Mouse (Mus musculus) embryonic stem cell, embryonic (primary cell): ENCODE results near the gene Pls1.

Experiments used
- CTCF ChIA-PET, 4 experiments: fragments of 300-600 bp in 2 of 4; fragments of 350-600 bp in 2 of 4; sonication (Branson Sonifier 250); formaldehyde crosslinking; loops; one replicate each; lab custom pipeline; 2022; ENCODE audit warnings: inconsistent platforms in 2 of 4; lab: Charles Lee
- POLR2A ChIA-PET, 4 experiments: fragments of 300-600 bp in 2 of 4; fragments of 350-600 bp in 2 of 4; sonication (Branson Sonifier 250); formaldehyde crosslinking; loops; one replicate each; lab custom pipeline; 2022; ENCODE audit warnings: antibody characterized with exemption in 4 of 4, inconsistent platforms in 1 of 4; lab: Charles Lee

Gene Pls1

GRCm38 (mm10) chr9:95844825-95845460 lies at the start of gene Pls1:
Pls1 (minus strand) TSS chr9:95845311.
- POLR2A ChIA-PET: interaction anchor here in 3 of 4 experiments (0.6 to 5.1 kb wide), 23 partner anchors 7 to 333 kb away, joined by 3 to 49 read pairs (median 4); partner anchors contain the start of genes U2surp (in 3 of the 3), Atr (in 2 of the 3), Gk5 (in 2 of the 3) and Pcolce2 (in 1 of the 3)
- CTCF ChIA-PET: interaction anchor here in 1 of 4 experiments (0.6 to 1.0 kb wide), 2 partner anchors 11 kb away, joined by 3 read pairs; no protein-coding TSS in a partner anchor

GRCm38 (mm10) chr9:95882751-95883150 lies 37.6 kb upstream of the Pls1 start:
- ChIA-PET CTCF (no interaction called here), POLR2A (interaction anchor here in 2 of 4 experiments (0.6 to 1.6 kb wide), 2 partner anchors 12 to 181 kb away, joined by 3 to 4 read pairs; no protein-coding TSS in a partner anchor)

GRCm38 (mm10) chr9:95878246-95878645 lies 33.1 kb upstream of the Pls1 start:
- POLR2A ChIA-PET: no interaction called here

GRCm38 (mm10) chr9:95858027-95858570 lies 13.0 kb upstream of the Pls1 start:
- POLR2A ChIA-PET: interaction anchor here in 3 of 4 experiments (0.7 to 5.0 kb wide), 12 partner anchors 13 to 346 kb away, joined by 3 to 49 read pairs (median 4); partner anchors contain the start of genes Gk5 (in 1 of the 3), Pls1 (in 1 of the 3) and U2surp (in 1 of the 3)

More at GRCm38 (mm10) chr9:95878246-95878645, 33.1 kb upstream of the Pls1 start:
- CTCF ChIA-PET: no interaction called here

GRCm38 (mm10) chr9:95857414-95858026 lies 12.4 kb upstream of the Pls1 start, which contains the start of gene Atr:
Atr (plus strand) TSS chr9:95857597.
- ChIA-PET POLR2A (interaction anchor here in 3 of 4 experiments (0.6 to 5.0 kb wide), 18 partner anchors 12 to 346 kb away, joined by 3 to 49 read pairs (median 4); partner anchors contain the start of genes Gk5 (in 3 of the 3), Pls1 (in 2 of the 3), U2surp (in 2 of the 3) and Pcolce2 (in 1 of the 3)), CTCF (interaction anchor here in 1 of 4 experiments (0.8 to 1.3 kb wide), 2 partner anchors 149 to 317 kb away, joined by 3 to 4 read pairs; no protein-coding TSS in a partner anchor)

More at GRCm38 (mm10) chr9:95858027-95858570, 13.0 kb upstream of the Pls1 start:
- CTCF ChIA-PET: no interaction called here

- ChIA-PET CTCF (interaction anchor here in 3 of 4 experiments (0.5 to 1.4 kb wide), 7 partner anchors 11 to 1247 kb away, joined by 3 to 4 read pairs (median 3); partner anchors contain the start of gene Pls1 (in 1 of the 3)), POLR2A (interaction anchor here in 2 of 4 experiments (1.1 to 5.0 kb wide), 9 partner anchors 10 to 354 kb away, joined by 3 to 49 read pairs (median 3); partner anchors contain the start of genes Gk5 (in 2 of the 2) and Pls1 (in 2 of the 2))
These were observed 10.9 kb upstream of the Pls1 start for GRCm38 (mm10) chr9:95856004-95856403.

- POLR2A ChIA-PET: interaction anchor here in 3 of 4 experiments (0.5 to 5.0 kb wide), 3 partner anchors 10 to 441 kb away, joined by 3 to 49 read pairs (median 3); partner anchors contain the start of gene Pls1 (in 2 of the 3)
These were observed 9.8 kb upstream of the Pls1 start for GRCm38 (mm10) chr9:95854891-95855290.

GRCm38 (mm10) chr9:95852896-95853295 lies 7.8 kb upstream of the Pls1 start:
- ChIA-PET CTCF (interaction anchor here in 1 of 4 experiments (1.3 kb wide), 1 partner anchor 8 kb away, joined by 3 read pairs; no protein-coding TSS in a partner anchor), POLR2A (interaction anchor here in 1 of 4 experiments (0.6 kb wide), 1 partner anchor 219 kb away, joined by 3 read pairs; no protein-coding TSS in a partner anchor)

More at GRCm38 (mm10) chr9:95854891-95855290, 9.8 kb upstream of the Pls1 start:
- CTCF ChIA-PET: interaction anchor here in 1 of 4 experiments (1.2 kb wide), 1 partner anchor 329 kb away, joined by 3 read pairs; no protein-coding TSS in a partner anchor

- ChIA-PET CTCF (interaction anchor here in 3 of 4 experiments (0.6 to 1.3 kb wide), 5 partner anchors 9 to 190 kb away, joined by 3 to 5 read pairs (median 3); no protein-coding TSS in a partner anchor), POLR2A (interaction anchor here in 1 of 4 experiments (0.5 to 1.3 kb wide), 3 partner anchors 11 to 66 kb away, joined by 3 to 4 read pairs (median 3); no protein-coding TSS in a partner anchor)
These were observed 6.6 kb upstream of the Pls1 start for GRCm38 (mm10) chr9:95851671-95852070.

GRCm38 (mm10) chr9:95845711-95846110 lies 600 bp upstream of the Pls1 start:
- ChIA-PET POLR2A (interaction anchor here in 3 of 4 experiments (0.6 to 5.1 kb wide), 21 partner anchors 8 to 334 kb away, joined by 3 to 49 read pairs (median 4); partner anchors contain the start of genes Atr (in 2 of the 3), Gk5 (in 2 of the 3), U2surp (in 2 of the 3) and Pcolce2 (in 1 of the 3)), CTCF (interaction anchor here in 1 of 4 experiments (1.0 kb wide), 1 partner anchor 11 kb away, joined by 3 read pairs; no protein-coding TSS in a partner anchor)

GRCm38 (mm10) chr9:95839424-95839823 lies 5.7 kb downstream of the Pls1 start:
- ChIA-PET POLR2A (interaction anchor here in 2 of 4 experiments (0.6 kb wide), 2 partner anchors 12 to 265 kb away, joined by 4 read pairs; no protein-coding TSS in a partner anchor), CTCF (no interaction called here)

- ChIA-PET CTCF (no interaction called here), POLR2A (interaction anchor here in 2 of 4 experiments (0.9 to 2.0 kb wide), 4 partner anchors 9 to 86 kb away, joined by 3 to 6 read pairs (median 4); partner anchors contain the start of genes Pls1 (in 1 of the 2) and Trpc1 (in 1 of the 2))
These were observed 9.4 kb downstream of the Pls1 start for GRCm38 (mm10) chr9:95835741-95836140.

GRCm38 (mm10) chr9:95834799-95835198 lies 10.3 kb downstream of the Pls1 start:
- ChIA-PET POLR2A (interaction anchor here in 3 of 4 experiments (0.7 to 2.0 kb wide), 6 partner anchors 10 to 108 kb away, joined by 3 to 6 read pairs (median 4); partner anchors contain the start of genes Pls1 (in 1 of the 3) and Trpc1 (in 1 of the 3)), CTCF (no interaction called here)

GRCm38 (mm10) chr9:95832758-95833157 lies 12.4 kb downstream of the Pls1 start:
- CTCF ChIA-PET: no interaction called here
- POLR2A ChIA-PET: interaction anchor here in 1 of 4 experiments (1.6 kb wide), 1 partner anchor 13 kb away, joined by 4 read pairs; the partner anchor contains the start of gene Pls1

GRCm38 (mm10) chr9:95827565-95827964 lies 17.5 kb downstream of the Pls1 start:
- ChIA-PET CTCF (interaction anchor here in 1 of 4 experiments (0.6 kb wide), 1 partner anchor 18 kb away, joined by 3 read pairs; no protein-coding TSS in a partner anchor), POLR2A (interaction anchor here in 2 of 4 experiments (0.6 to 1.3 kb wide), 2 partner anchors 9 to 12 kb away, joined by 4 to 5 read pairs; no protein-coding TSS in a partner anchor)

GRCm38 (mm10) chr9:95822531-95822930 lies 22.6 kb downstream of the Pls1 start:
- POLR2A ChIA-PET: no interaction called here
- CTCF ChIA-PET: interaction anchor here in 1 of 4 experiments (0.6 kb wide), 1 partner anchor 17 kb away, joined by 7 read pairs; no protein-coding TSS in a partner anchor

GRCm38 (mm10) chr9:95815706-95816105 lies 29.4 kb downstream of the Pls1 start:
- ChIA-PET POLR2A (no interaction called here), CTCF (interaction anchor here in 1 of 4 experiments (1.0 kb wide), 1 partner anchor 10 kb away, joined by 6 read pairs; no protein-coding TSS in a partner anchor)
